Mouse (Mus musculus): ENCODE measurements at regions not wholly inside any gene's neighbourhood (a gene's known extent, or its start where the extent isn't known, plus 50 kb on each side); places are given as distances from the start of the nearest gene placed in this dataset.

GRCm38 (mm10) chr10:99959279-99959678 is 56.2 kb upstream of the Kitl start:
- no peaks in the 10 kb centered on the region for H3K9me3 ChIP-seq (ENCODE audit: control insufficient read depth, insufficient read depth, low read depth, low read length)
- in situ Hi-C loops (cut with MboI; ENCODE audit: low sequenced_read_pairs in 2 of 2, unreplicated experiment in 2 of 2) = no loop called here
- H3K9ac ChIP-seq (ENCODE audit: insufficient read depth, low read depth, low read length, poor library complexity, severe bottlenecking) = no peak overlapping the region
- H3K4me1 ChIP-seq (ENCODE audit: control insufficient read depth in 2 of 2, insufficient read depth in 2 of 2, low read length in 2 of 2, poor library complexity in 1 of 2) = no peaks in the 10 kb centered on the region
- TF ChIP-seq MAFK (IDR thresholded peaks at IDR 0.05; ENCODE audit: insufficient read depth, low read depth, low read length) (no peak), HCFC1 (IDR thresholded peaks at IDR 0.05; ENCODE audit: borderline replicate concordance, insufficient read depth, low read length) (no peak), CHD2 (IDR thresholded peaks at IDR 0.05; ENCODE audit: low read depth, low read length) (no peak), ZC3H11A (IDR thresholded peaks at IDR 0.05; ENCODE audit: borderline replicate concordance, low read depth, low read length) (no peak)
- H3K36me3 ChIP-seq (ENCODE audit: control insufficient read depth, insufficient read depth, low read length, poor library complexity, severe bottlenecking) = no peaks in the 10 kb centered on the region
- no peak for DNase-seq (ENCODE audit: low read depth, low spot score)
- no peak overlapping the region for H3K27ac ChIP-seq (ENCODE audit: insufficient read depth, low read depth, low read length, poor library complexity, severe bottlenecking)
- no peak overlapping the region for H3K4me3 ChIP-seq (ENCODE audit: insufficient read depth in 1 of 2, low read depth in 1 of 2, low read length in 2 of 2, poor library complexity in 1 of 2, severe bottlenecking in 1 of 2)

- in situ Hi-C loops (cut with MboI; ENCODE audit: low sequenced_read_pairs in 2 of 2, unreplicated experiment in 2 of 2) = no loop called here
- H3K27ac ChIP-seq (ENCODE audit: insufficient read depth, low read depth, low read length, poor library complexity, severe bottlenecking) = no peak overlapping the region
- no peak for DNase-seq (ENCODE audit: low read depth, low spot score)
- no peaks in the 10 kb centered on the region for H3K9me3 ChIP-seq (ENCODE audit: control insufficient read depth, insufficient read depth, low read depth, low read length)
- H3K4me1 ChIP-seq (ENCODE audit: control insufficient read depth in 2 of 2, insufficient read depth in 2 of 2, low read length in 2 of 2, poor library complexity in 1 of 2) = no peaks in the 10 kb centered on the region
- no peak overlapping the region for H3K9ac ChIP-seq (ENCODE audit: insufficient read depth, low read depth, low read length, poor library complexity, severe bottlenecking)
- no peak overlapping the region for H3K4me3 ChIP-seq (ENCODE audit: insufficient read depth in 1 of 2, low read depth in 1 of 2, low read length in 2 of 2, poor library complexity in 1 of 2, severe bottlenecking in 1 of 2)
- TF ChIP-seq CHD2 (IDR thresholded peaks at IDR 0.05; ENCODE audit: low read depth, low read length) (no peak), ZC3H11A (IDR thresholded peaks at IDR 0.05; ENCODE audit: borderline replicate concordance, low read depth, low read length) (no peak), HCFC1 (IDR thresholded peaks at IDR 0.05; ENCODE audit: borderline replicate concordance, insufficient read depth, low read length) (no peak), ZNF384 (IDR thresholded peaks at IDR 0.05; ENCODE audit: low read depth, low read length) (no peak), MAFK (IDR thresholded peaks at IDR 0.05; ENCODE audit: insufficient read depth, low read depth, low read length) (no peak)
- H3K36me3 ChIP-seq (ENCODE audit: control insufficient read depth, insufficient read depth, low read length, poor library complexity, severe bottlenecking) = no peaks in the 10 kb centered on the region
Measured at GRCm38 (mm10) chr10:99952486-99952885, 62.9 kb upstream of the Kitl start.

- Histone ChIP-seq H3K9me3 (ENCODE audit: control insufficient read depth, insufficient read depth, low read depth, low read length) (no peaks in the 10 kb centered on the region), H3K9ac (ENCODE audit: insufficient read depth, low read depth, low read length, poor library complexity, severe bottlenecking) (no peak overlapping the region), H3K4me1 (ENCODE audit: control insufficient read depth in 2 of 2, insufficient read depth in 2 of 2, low read length in 2 of 2, poor library complexity in 1 of 2) (no peaks in the 10 kb centered on the region), H3K4me3 (ENCODE audit: insufficient read depth in 1 of 2, low read depth in 1 of 2, low read length in 2 of 2, poor library complexity in 1 of 2, severe bottlenecking in 1 of 2) (no peak overlapping the region), H3K36me3 (ENCODE audit: control insufficient read depth, insufficient read depth, low read length, poor library complexity, severe bottlenecking) (no peaks in the 10 kb centered on the region), H3K27ac (ENCODE audit: insufficient read depth, low read depth, low read length, poor library complexity, severe bottlenecking) (no peak overlapping the region)
- in situ Hi-C loops (cut with MboI; ENCODE audit: low sequenced_read_pairs in 2 of 2, unreplicated experiment in 2 of 2) = no loop called here
- no peak for DNase-seq (ENCODE audit: low read depth, low spot score)
- TF ChIP-seq MAFK (IDR thresholded peaks at IDR 0.05; ENCODE audit: insufficient read depth, low read depth, low read length) (no peak), ZNF384 (IDR thresholded peaks at IDR 0.05; ENCODE audit: low read depth, low read length) (no peak)
Measured at GRCm38 (mm10) chr10:99951718-99952117, 63.7 kb upstream of the Kitl start.

GRCm38 (mm10) chr10:99951316-99951715 is 64.1 kb upstream of the Kitl start:
- in situ Hi-C loops (cut with MboI; ENCODE audit: low sequenced_read_pairs in 2 of 2, unreplicated experiment in 2 of 2) = no loop called here
- Histone ChIP-seq H3K9me3 (ENCODE audit: control insufficient read depth, insufficient read depth, low read depth, low read length) (no peaks in the 10 kb centered on the region), H3K9ac (ENCODE audit: insufficient read depth, low read depth, low read length, poor library complexity, severe bottlenecking) (no peak overlapping the region), H3K4me3 (ENCODE audit: insufficient read depth in 1 of 2, low read depth in 1 of 2, low read length in 2 of 2, poor library complexity in 1 of 2, severe bottlenecking in 1 of 2) (no peak overlapping the region), H3K27ac (ENCODE audit: insufficient read depth, low read depth, low read length, poor library complexity, severe bottlenecking) (no peak overlapping the region), H3K36me3 (ENCODE audit: control insufficient read depth, insufficient read depth, low read length, poor library complexity, severe bottlenecking) (no peaks in the 10 kb centered on the region), H3K4me1 (ENCODE audit: control insufficient read depth in 2 of 2, insufficient read depth in 2 of 2, low read length in 2 of 2, poor library complexity in 1 of 2) (no peaks in the 10 kb centered on the region)
- TF ChIP-seq CHD2 (IDR thresholded peaks at IDR 0.05; ENCODE audit: low read depth, low read length) (no peak), ZNF384 (IDR thresholded peaks at IDR 0.05; ENCODE audit: low read depth, low read length) (no peak), MAFK (IDR thresholded peaks at IDR 0.05; ENCODE audit: insufficient read depth, low read depth, low read length) (no peak), HCFC1 (IDR thresholded peaks at IDR 0.05; ENCODE audit: borderline replicate concordance, insufficient read depth, low read length) (no peak), ZC3H11A (IDR thresholded peaks at IDR 0.05; ENCODE audit: borderline replicate concordance, low read depth, low read length) (no peak)
- no peak for DNase-seq (ENCODE audit: low read depth, low spot score)

GRCm38 (mm10) chr10:99948740-99949139 is 66.7 kb upstream of the Kitl start:
- Histone ChIP-seq H3K27ac (ENCODE audit: insufficient read depth, low read depth, low read length, poor library complexity, severe bottlenecking) (no peak overlapping the region), H3K4me3 (ENCODE audit: insufficient read depth in 1 of 2, low read depth in 1 of 2, low read length in 2 of 2, poor library complexity in 1 of 2, severe bottlenecking in 1 of 2) (no peak overlapping the region), H3K4me1 (ENCODE audit: control insufficient read depth in 2 of 2, insufficient read depth in 2 of 2, low read length in 2 of 2, poor library complexity in 1 of 2) (no peaks in the 10 kb centered on the region), H3K9me3 (ENCODE audit: control insufficient read depth, insufficient read depth, low read depth, low read length) (no peaks in the 10 kb centered on the region), H3K9ac (ENCODE audit: insufficient read depth, low read depth, low read length, poor library complexity, severe bottlenecking) (no peak overlapping the region), H3K36me3 (ENCODE audit: control insufficient read depth, insufficient read depth, low read length, poor library complexity, severe bottlenecking) (no peaks in the 10 kb centered on the region)
- no peak for DNase-seq (ENCODE audit: low read depth, low spot score)
- in situ Hi-C loops (cut with MboI; ENCODE audit: low sequenced_read_pairs in 2 of 2, unreplicated experiment in 2 of 2) = no loop called here
- no peak for TF ChIP-seq HCFC1 (IDR thresholded peaks at IDR 0.05; ENCODE audit: borderline replicate concordance, insufficient read depth, low read length)
- TF ChIP-seq ZNF384 (IDR thresholded peaks at IDR 0.05; ENCODE audit: low read depth, low read length) = no peak
- no peak for TF ChIP-seq CHD2 (IDR thresholded peaks at IDR 0.05; ENCODE audit: low read depth, low read length)
- no peak for TF ChIP-seq MAFK (IDR thresholded peaks at IDR 0.05; ENCODE audit: insufficient read depth, low read depth, low read length)
- no peak for TF ChIP-seq ZC3H11A (IDR thresholded peaks at IDR 0.05; ENCODE audit: borderline replicate concordance, low read depth, low read length)
